Mouse (Mus musculus) liver, adult (tissue): ENCODE data around the gene Defb30.

Experiments
- GATA4 ChIP-seq: IDR thresholded peaks from 2 replicates; pipeline ENCODE4 v1.6.1; 2014; ENCODE audit warnings: mild to moderate bottlenecking, low read length; ENCODE audit not compliant: insufficient replicate concordance

The Defb30 gene

DNA sequence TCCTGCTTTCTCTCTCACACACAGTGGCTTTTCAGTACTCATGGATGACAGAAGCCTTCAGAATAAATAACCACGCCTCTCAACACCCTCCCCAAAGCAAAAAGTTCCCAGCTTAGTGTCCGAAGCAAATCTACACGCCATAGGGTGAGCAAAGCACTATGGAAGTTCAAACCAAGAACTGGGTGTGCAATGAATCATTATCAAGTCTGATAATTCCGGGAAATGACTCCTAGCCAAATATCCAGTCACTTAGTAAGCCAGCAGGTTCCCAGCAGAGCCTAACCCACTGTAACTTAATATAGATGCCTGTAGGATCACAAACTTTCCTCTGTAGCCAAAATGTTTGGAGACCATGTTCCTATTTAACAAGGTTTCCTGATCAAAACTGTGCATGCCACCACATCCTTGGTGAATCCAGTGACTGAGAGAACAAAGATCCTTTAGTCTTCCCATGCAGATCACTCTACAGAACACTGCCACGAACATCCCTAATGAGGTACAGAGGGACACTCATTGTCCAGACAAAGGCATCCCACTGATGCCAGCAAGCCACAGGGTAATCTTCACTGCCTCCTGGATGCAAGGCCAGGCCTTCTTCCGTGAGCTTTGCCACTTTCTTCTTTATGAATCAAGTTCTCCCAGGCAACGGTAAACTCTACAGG lies 57.8 kb downstream of the Defb30 start:
- no peak for TF ChIP-seq GATA4

DNA sequence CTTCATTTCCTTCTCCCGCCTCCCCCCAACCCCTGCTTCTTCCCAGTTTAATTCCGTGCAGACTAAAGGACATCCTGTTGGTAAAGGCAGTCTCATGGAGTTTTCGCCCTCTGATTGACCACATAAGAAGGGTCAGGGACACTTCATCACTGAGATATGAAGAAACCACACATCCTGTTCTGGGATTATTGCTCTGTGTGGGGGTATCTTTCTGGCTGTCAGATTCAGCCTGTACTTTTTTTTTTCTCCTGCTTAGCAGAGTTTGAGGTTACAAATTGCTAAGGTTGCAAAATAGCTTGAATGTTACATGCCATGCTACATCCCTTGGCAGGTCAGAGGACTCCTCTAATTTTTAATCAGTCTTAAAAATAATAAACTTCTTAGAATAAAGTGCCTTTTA lies 58.5 kb downstream of the Defb30 start:
- TF ChIP-seq GATA4, result peak; percentile 71; the same call in 1 of the 2 replicates

DNA sequence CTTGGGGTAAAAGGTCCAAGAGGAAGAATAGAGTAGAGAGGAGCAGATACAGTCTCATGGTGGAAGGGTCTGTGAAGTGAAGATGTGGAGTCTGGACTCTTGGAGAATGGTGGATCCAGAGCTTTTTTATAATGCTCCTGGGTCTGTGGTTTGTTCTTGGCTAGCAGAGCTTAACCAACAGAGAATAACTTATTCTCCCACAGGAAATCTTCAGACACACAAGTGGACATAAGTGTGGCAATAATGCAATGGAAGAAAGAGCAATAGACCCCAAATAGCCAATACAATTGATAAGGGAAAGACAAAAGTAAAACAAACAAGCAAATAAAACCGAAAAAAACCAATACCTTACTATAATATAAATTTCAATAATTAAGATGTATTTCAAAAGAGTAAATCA lies 65.3 kb downstream of the Defb30 start, which contains the start of gene Defb48:
Gene Defb48, minus strand, starts transcription at position 101 of the 400 bp plus-strand sequence.
- no peak for TF ChIP-seq GATA4
